Mouse (Mus musculus) testis, adult 2 months (tissue): ENCODE measurements around the gene Pias1. TPM values are rescaled to one million over a fixed set of nuclear protein-coding genes. Genes with fewer than 3 reads are reported as not detected.

Experiments
- H3K27ac ChIP-seq: fragments of 200-500 bp; 2 replicates; pipeline ENCODE4 v1.5.1; 2012; ENCODE audit warnings: low read depth, low read length; ENCODE audit not compliant: control insufficient read depth, insufficient read depth
- H3K27me3 ChIP-seq: fragments of 200-500 bp; 2 replicates; pipeline ENCODE4 v1.6.1; 2012; ENCODE audit warnings: mild to moderate bottlenecking, low read length, moderate library complexity; ENCODE audit not compliant: control insufficient read depth, insufficient read depth
- H3K36me3 ChIP-seq: fragments of 200-500 bp; 2 replicates; pipeline ENCODE4 v1.6.1; 2012; ENCODE audit warnings: mild to moderate bottlenecking, low read length; ENCODE audit not compliant: control insufficient read depth, insufficient read depth
- H3K4me1 ChIP-seq: fragments of 200-500 bp; 2 replicates; pipeline ENCODE4 v1.6.1; 2012; ENCODE audit warnings: low read length; ENCODE audit not compliant: control insufficient read depth, insufficient read depth
- H3K4me3 ChIP-seq: fragments of 200-500 bp; 2 replicates; pipeline ENCODE4 v1.5.1; 2012; ENCODE audit warnings: low read depth, mild to moderate bottlenecking, low read length, moderate library complexity, mixed read lengths; ENCODE audit not compliant: control insufficient read depth
- CTCF ChIP-seq: fragments of 200-500 bp; IDR thresholded peaks from 2 replicates; pipeline ENCODE4 v1.5.1; 2012; ENCODE audit warnings: low read depth, mild to moderate bottlenecking, inconsistent platforms, low read length, moderate library complexity; ENCODE audit not compliant: control insufficient read depth, insufficient read depth, insufficient replicate concordance
- POLR2A ChIP-seq: fragments of 200-500 bp; IDR thresholded peaks from 2 replicates; pipeline ENCODE4 v1.6.1; 2012; ENCODE audit warnings: low read depth, mild to moderate bottlenecking, inconsistent platforms, low read length, moderate library complexity; ENCODE audit not compliant: control insufficient read depth
- polyA plus RNA-seq: library from polyadenylated mRNA; depleted of rRNA; stranded (reverse); fragments of >200 nt; gene quantifications from 2 replicates; pipeline ENCODE4 v1.2.3, GENCODE M21; 2012

The Pias1 gene
- polyA plus RNA-seq, 1 experiment = 280 TPM

- H3K27ac ChIP-seq = no peak overlapping the region
- H3K27me3 ChIP-seq = no peaks in the 10 kb centered on the region
- TF ChIP-seq POLR2A (no peak), CTCF (no peak)
- H3K4me3 ChIP-seq = no peak overlapping the region
- no peaks in the 10 kb centered on the region for H3K4me1 ChIP-seq
- H3K36me3 ChIP-seq = no peaks in the 10 kb centered on the region
Measured at GRCm38 (mm10) chr9:62913390-62914069, 74.2 kb downstream of the Pias1 start.

- no peaks in the 10 kb centered on the region for H3K4me1 ChIP-seq
Measured at GRCm38 (mm10) chr9:62905039-62905438, 82.7 kb downstream of the Pias1 start.

GRCm38 (mm10) chr9:62903841-62904240, 83.9 kb downstream of the Pias1 start:
- no peaks in the 10 kb centered on the region; the same call in 1 of the 2 replicates for H3K36me3 ChIP-seq
- H3K27ac ChIP-seq = no peak overlapping the region
- TF ChIP-seq POLR2A = no peak
- TF ChIP-seq CTCF = no peak
- H3K4me1 ChIP-seq = no peaks in the 10 kb centered on the region
- H3K4me3 ChIP-seq = no peak overlapping the region
- no peaks in the 10 kb centered on the region for H3K27me3 ChIP-seq

More at GRCm38 (mm10) chr9:62905039-62905438, 82.7 kb downstream of the Pias1 start:
- H3K27ac ChIP-seq = no peak overlapping the region
- no peaks in the 10 kb centered on the region; the same call in 1 of the 2 replicates for H3K36me3 ChIP-seq
- no peak overlapping the region for H3K4me3 ChIP-seq
- TF ChIP-seq POLR2A = no peak
- no peak for TF ChIP-seq CTCF
- H3K27me3 ChIP-seq = no peaks in the 10 kb centered on the region

DNA sequence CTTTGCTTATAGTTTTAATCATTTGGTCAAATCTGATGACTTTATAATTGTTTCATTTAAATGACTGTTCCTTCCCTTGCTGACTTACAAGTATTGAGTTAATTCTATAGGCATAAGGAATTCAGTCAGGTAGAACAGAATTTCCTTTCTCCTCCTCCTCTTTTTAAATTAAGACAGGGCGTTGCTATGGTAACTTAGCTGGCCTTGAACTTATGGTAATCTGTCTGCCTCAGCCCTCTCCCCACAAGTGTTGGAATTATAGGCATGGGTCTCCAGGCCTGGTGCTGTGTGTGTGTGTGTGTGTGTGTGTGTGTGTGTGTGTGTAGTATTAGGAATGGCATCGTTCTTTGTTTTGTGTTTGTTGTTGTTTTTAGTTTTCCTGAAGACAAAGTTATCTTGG, 86.0 kb downstream of the Pias1 start:
- TF ChIP-seq CTCF (no peak), POLR2A (no peak)

GRCm38 (mm10) chr9:62894486-62894885, 93.2 kb downstream of the Pias1 start:
- H3K36me3 ChIP-seq = no peaks in the 10 kb centered on the region
- H3K4me1 ChIP-seq = no peaks in the 10 kb centered on the region
- no peak overlapping the region for H3K27ac ChIP-seq
- H3K4me3 ChIP-seq = no peak overlapping the region
- H3K27me3 ChIP-seq = no peaks in the 10 kb centered on the region
- TF ChIP-seq POLR2A (no peak), CTCF (no peak)

More for the DNA sequence above, 86.0 kb downstream of the Pias1 start:
- H3K36me3 ChIP-seq = no peaks in the 10 kb centered on the region; the same call in 1 of the 2 replicates
- H3K4me1 ChIP-seq = no peaks in the 10 kb centered on the region
- no peak overlapping the region for H3K27ac ChIP-seq
- H3K27me3 ChIP-seq = no peaks in the 10 kb centered on the region
- H3K4me3 ChIP-seq = no peak overlapping the region

GRCm38 (mm10) chr9:62881871-62882270, 105.9 kb downstream of the Pias1 start:
- Histone ChIP-seq H3K27me3 (no peaks in the 10 kb centered on the region), H3K36me3 (peaks cover 1% of the 10 kb centered on the region; the same call in 1 of the 2 replicates), H3K4me3 (no peak overlapping the region), H3K4me1 (no peaks in the 10 kb centered on the region; the same call in 1 of the 2 replicates), H3K27ac (no peak overlapping the region)
- TF ChIP-seq CTCF = 0 out of 2 replicates have a peak, but pooled peaks have one; percentile 25
- no peak for TF ChIP-seq POLR2A

GRCm38 (mm10) chr9:62877825-62878224, 109.9 kb downstream of the Pias1 start:
- no peak overlapping the region for H3K4me3 ChIP-seq
- no peaks in the 10 kb centered on the region; the same call in none of the 2 replicates for H3K4me1 ChIP-seq
- no peaks in the 10 kb centered on the region for H3K27me3 ChIP-seq
- H3K27ac ChIP-seq = no peak overlapping the region
- no peaks in the 10 kb centered on the region for H3K36me3 ChIP-seq
- TF ChIP-seq POLR2A (no peak), CTCF (no peak)
